Mouse (Mus musculus) hindbrain, embryonic 15.5 days (tissue): ENCODE data around the gene Cc2d1a. TPM values are rescaled to one million over a fixed set of nuclear protein-coding genes. Genes with fewer than 3 reads are reported as not detected.

Experiments
- ATAC-seq: fragments of 200-750 bp; cut with Nextera tagmentation; 2 replicates; pipeline ENCODE4 v1.8.0; 2017; ENCODE audit warnings: low read depth, moderate number of reproducible peaks, moderate TSS enrichment; ENCODE audit not compliant: low FRiP score
- H3K27ac ChIP-seq: fragments of 300-500 bp; sonication (generic); replicated peaks from 2 replicates; pipeline ENCODE4 v1.5.1; 2015; ENCODE audit warnings: mild to moderate bottlenecking, inconsistent platforms
- H3K27me3 ChIP-seq: fragments of 300-500 bp; sonication (generic); 2 replicates; pipeline ENCODE4 v1.6.1; 2015; ENCODE audit warnings: control low read depth, inconsistent platforms
- H3K36me3 ChIP-seq: fragments of 300-500 bp; sonication (generic); 2 replicates; pipeline ENCODE4 v1.6.1; 2015; ENCODE audit warnings: control low read depth, inconsistent platforms
- H3K4me1 ChIP-seq: fragments of 300-500 bp; sonication (generic); replicated peaks from 2 replicates; pipeline ENCODE4 v1.6.1; 2015; ENCODE audit warnings: control low read depth, inconsistent platforms
- H3K4me2 ChIP-seq: fragments of 300-500 bp; sonication (generic); 2 replicates; pipeline ENCODE4 v1.6.1; 2015; ENCODE audit warnings: moderate library complexity, mild to moderate bottlenecking, inconsistent platforms
- H3K4me3 ChIP-seq: fragments of 300-500 bp; sonication (generic); 2 replicates; pipeline ENCODE4 v1.5.1; 2015; ENCODE audit warnings: mild to moderate bottlenecking, inconsistent platforms
- H3K9ac ChIP-seq: fragments of 300-500 bp; sonication (generic); 2 replicates; pipeline ENCODE4 v1.6.1; 2015; ENCODE audit warnings: inconsistent platforms
- H3K9me3 ChIP-seq: fragments of 300-500 bp; sonication (generic); 2 replicates; pipeline ENCODE4 v1.6.1; 2016; ENCODE audit warnings: control low read depth, inconsistent platforms
- WGBS: fragments of 180-500 bp; shearing (Covaris S2); methylation state at CpG from one replicate; pipeline ENCODE4 v1.1.7; 2015; 5-methylcytosine and 5-hydroxymethylcytosine counted together
- microRNA counts: library from miRNA; unstranded; fragments of <30 nt; microRNA quantifications from one replicate; lab custom pipeline; 2016
- microRNA-seq: library from miRNA; unstranded; fragments of <30 nt; microRNA quantifications from one replicate; pipeline ENCODE4, GENCODE M21; 2016
- polyA plus RNA-seq: library from polyadenylated mRNA; unstranded; fragments of >200 nt; fragmentation: Nextera tagmentation; extraction: Ambion mirVana; gene quantifications from 2 replicates; pipeline ENCODE4 v1.2.1, GENCODE M21; 2015

The Cc2d1a gene
- polyA plus RNA-seq, 1 experiment from 2014 or later, result 47.1 TPM

DNA sequence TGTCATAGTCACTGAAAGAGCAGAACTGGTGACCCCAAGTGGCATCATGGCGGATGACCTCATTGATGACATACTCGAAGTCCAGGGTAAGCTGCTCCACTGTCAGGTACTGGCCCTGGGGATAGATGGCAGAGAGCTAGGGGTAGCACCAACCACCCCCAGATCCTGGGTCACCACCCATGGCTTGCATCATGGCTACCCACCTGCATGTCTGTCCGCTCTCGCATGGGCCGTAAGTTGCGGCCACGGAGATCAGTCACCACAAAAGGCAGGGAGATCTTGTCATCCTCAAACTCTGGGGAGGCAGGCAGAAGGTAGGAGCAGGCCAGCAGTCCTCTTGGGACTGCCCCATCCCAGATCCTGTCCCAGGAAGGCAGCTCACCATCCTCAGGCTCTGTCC, 49.4 kb downstream of the Cc2d1a start:
- ATAC-seq, result no peak
- no peak overlapping the region for H3K4me2 ChIP-seq
- H3K4me3 ChIP-seq, result no peak overlapping the region
- H3K9ac ChIP-seq, result no peak overlapping the region
- peaks cover 50% of the 10 kb centered on the region for H3K36me3 ChIP-seq
- 94% methylated on average over 7 of the region's 7 CpGs for WGBS
- H3K9me3 ChIP-seq, result no peaks in the 10 kb centered on the region
- H3K4me1 ChIP-seq, result peaks cover 24% of the 10 kb centered on the region
- H3K27me3 ChIP-seq, result no peaks in the 10 kb centered on the region
- no peak overlapping the region for H3K27ac ChIP-seq

DNA sequence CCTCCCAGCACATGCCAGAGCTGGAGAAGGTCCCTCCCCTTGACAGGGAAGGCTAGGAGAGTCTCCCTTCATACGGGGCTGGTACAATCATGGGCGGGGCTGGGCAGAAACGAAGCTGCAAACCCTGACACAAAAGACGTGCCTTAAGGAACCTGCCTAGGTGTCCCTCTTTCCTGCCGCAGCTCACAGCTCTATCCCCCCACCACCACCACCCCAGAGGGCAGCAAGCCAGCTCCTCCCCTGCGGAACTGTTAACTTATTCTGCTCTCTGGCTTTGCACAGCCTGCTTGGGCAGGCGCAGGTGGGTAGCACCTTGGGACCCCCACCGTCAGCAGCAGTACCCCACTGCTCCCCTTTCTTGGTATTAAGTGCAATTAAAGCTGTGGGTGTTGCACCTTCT, 51.7 kb downstream of the Cc2d1a start:
- no peak overlapping the region for H3K9ac ChIP-seq
- no peak for ATAC-seq
- 0 out of 2 replicates have a peak, but pooled peaks cover under 1% of the 10 kb centered on the region for H3K4me1 ChIP-seq
- no peaks in the 10 kb centered on the region for H3K9me3 ChIP-seq
- no peak overlapping the region for H3K4me3 ChIP-seq
- no peaks in the 10 kb centered on the region for H3K27me3 ChIP-seq
- 79% methylated on average over 8 of the region's 8 CpGs for WGBS
- H3K27ac ChIP-seq, result no peak overlapping the region
- H3K36me3 ChIP-seq, result peaks cover 66% of the 10 kb centered on the region
- H3K4me2 ChIP-seq, result no peak overlapping the region

DNA sequence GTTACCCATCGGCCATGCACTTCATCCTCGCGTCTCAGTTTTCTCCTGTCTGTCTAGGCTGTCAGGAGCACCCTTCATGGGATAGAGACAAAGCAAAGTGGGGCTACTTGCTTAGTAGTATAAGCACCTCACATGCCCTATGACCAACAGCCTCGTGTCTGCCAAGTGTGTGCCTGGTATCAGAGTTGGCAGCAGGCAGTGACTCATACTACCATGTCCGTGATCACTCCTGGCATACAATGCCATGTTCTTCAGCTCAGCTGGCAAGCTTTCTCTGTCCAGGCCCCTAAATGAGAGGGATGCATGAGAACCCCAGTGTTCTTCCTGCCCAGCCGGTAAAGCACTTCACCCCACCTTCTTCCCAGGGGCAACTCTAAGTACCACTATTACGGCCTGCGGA, 57.2 kb downstream of the Cc2d1a start:
- Histone ChIP-seq H3K9ac (no peak overlapping the region), H3K27me3 (no peaks in the 10 kb centered on the region), H3K36me3 (peaks cover 58% of the 10 kb centered on the region), H3K4me1 (no peaks in the 10 kb centered on the region), H3K27ac (no peak overlapping the region), H3K4me3 (no peak overlapping the region), H3K4me2 (no peak overlapping the region), H3K9me3 (no peaks in the 10 kb centered on the region)
- no peak for ATAC-seq
- 88% methylated on average over 8 of the region's 8 CpGs for WGBS

DNA sequence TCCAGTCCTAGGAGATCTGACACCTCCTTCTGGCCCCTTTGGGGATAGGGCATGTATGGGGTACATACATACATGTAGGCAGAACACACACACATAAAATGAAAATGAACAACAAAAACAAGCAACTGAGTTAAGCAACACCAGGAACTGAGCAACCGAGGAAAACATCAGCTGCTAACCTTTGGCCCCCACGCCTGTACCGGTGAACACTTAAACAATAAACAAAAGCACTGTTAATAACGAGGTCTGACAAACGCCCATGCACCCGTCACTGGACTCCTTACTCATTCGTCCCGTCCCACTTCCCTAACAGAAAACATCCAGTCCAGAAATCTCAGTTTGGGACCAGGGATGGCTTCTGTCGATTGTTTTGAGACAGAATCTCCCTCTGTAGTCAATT, 58.5 kb downstream of the Cc2d1a start:
- Histone ChIP-seq H3K4me2 (no peak overlapping the region), H3K27ac (no peak overlapping the region), H3K9ac (no peak overlapping the region), H3K36me3 (peaks cover 50% of the 10 kb centered on the region), H3K9me3 (no peaks in the 10 kb centered on the region), H3K27me3 (no peaks in the 10 kb centered on the region), H3K4me1 (no peaks in the 10 kb centered on the region), H3K4me3 (no peak overlapping the region)
- WGBS, result 85% methylated on average over 9 of the region's 9 CpGs
- ATAC-seq, result no peak

DNA sequence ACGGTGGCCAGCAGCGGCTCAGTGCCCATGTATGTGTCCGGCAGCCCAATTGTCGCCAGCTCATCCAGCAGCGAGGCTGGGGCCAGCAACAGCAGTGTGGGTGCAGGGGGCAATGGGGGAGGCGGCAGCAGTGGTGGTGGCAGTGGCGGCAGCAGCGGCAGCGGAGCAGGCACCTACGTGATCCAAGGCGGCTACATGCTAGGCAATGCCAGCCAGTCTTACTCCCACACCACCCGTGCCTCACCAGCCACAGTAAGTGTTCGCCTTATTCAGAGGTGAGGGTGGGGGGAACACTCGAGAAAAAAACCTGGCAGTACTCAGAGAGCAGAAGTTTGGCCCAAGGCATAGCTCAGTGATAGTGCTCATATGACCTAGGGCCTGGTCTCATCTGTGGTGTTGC, 59.9 kb downstream of the Cc2d1a start:
- Histone ChIP-seq H3K27ac (no peak overlapping the region), H3K36me3 (peaks cover 50% of the 10 kb centered on the region)
- WGBS, result 95% methylated on average over 14 of the region's 14 CpGs

DNA sequence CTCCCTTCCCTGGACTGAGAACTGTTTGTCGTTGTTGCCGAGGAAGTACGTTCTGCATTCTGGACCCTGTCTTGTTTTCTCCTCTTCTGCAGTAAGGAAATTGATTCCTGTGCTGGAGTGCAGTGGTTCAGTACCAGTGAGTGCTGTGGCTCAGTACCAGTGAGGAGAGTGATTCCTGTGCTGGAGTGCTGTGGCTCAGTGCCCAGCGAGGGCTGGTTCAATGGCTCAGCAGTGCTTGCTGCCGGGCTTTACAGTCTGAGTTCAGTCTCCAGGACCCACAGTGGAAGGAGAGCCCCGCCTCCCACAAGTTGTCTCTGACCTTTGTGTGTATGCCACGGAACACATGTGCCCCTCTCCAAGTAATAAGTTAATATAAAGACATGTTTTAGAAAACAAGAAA, 60.6 kb downstream of the Cc2d1a start:
- no peak for ATAC-seq
- peaks cover 50% of the 10 kb centered on the region for H3K36me3 ChIP-seq
- no peak overlapping the region for H3K4me3 ChIP-seq
- H3K4me2 ChIP-seq, result no peak overlapping the region
- H3K9me3 ChIP-seq, result no peaks in the 10 kb centered on the region
- 0 out of 2 replicates have a peak, but pooled peaks cover 4% of the 10 kb centered on the region for H3K4me1 ChIP-seq
- H3K9ac ChIP-seq, result no peak overlapping the region
- no peak overlapping the region for H3K27ac ChIP-seq
- WGBS, result 83% methylated on average over 7 of the region's 7 CpGs
- H3K27me3 ChIP-seq, result no peaks in the 10 kb centered on the region

More for the DNA sequence above, 59.9 kb downstream of the Cc2d1a start:
- no peak overlapping the region for H3K4me3 ChIP-seq
- H3K9me3 ChIP-seq, result no peaks in the 10 kb centered on the region
- H3K27me3 ChIP-seq, result no peaks in the 10 kb centered on the region
- H3K4me2 ChIP-seq, result no peak overlapping the region
- no peak overlapping the region for H3K9ac ChIP-seq
- H3K4me1 ChIP-seq, result 0 out of 2 replicates have a peak, but pooled peaks cover 4% of the 10 kb centered on the region
- no peak for ATAC-seq

DNA sequence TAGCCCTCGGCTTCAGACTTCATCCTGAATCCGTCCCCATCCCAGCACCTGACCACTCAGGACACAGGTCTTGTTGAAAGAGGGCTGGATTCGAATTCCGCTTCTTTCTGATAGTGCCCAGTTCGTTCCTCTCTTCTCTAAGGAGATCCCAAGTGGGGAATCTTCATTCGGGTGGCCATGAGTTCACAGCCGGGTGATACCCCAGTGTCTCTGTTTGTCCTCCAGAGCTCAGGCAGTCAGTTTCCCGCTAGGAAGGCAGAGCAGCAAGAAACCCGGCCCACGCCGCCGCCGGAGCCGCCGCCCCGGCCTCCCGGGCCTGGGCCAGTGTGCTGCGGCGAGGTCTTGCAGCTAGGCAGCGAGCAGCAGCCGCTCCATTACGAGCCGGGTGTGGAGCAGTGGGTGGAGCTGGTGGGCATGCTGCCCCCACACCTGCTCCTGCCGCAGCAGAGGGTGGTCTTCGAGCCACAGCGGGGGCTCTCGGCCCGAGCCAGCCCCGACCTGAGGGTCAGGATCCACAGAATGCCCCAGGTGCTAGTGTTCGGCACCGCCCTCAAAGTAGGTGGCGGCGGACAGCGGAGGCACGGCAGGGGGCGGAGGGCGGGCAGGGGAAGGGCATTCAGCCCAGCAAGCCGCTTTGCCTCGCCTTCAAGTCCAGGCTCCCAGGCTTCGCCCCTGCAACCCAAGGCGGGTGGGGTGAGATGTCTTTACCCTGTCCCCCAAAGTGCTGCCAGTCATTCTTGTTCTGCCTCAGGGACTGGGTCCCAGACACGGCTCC, 63.2 kb downstream of the Cc2d1a start:
- no peak for ATAC-seq
- Histone ChIP-seq H3K27ac (no peak overlapping the region), H3K9ac (no peak overlapping the region), H3K4me3 (no peak overlapping the region), H3K4me2 (peak overlapping the region; percentile 18; the same call in 1 of the 2 replicates), H3K4me1 (0 out of 2 replicates have a peak, but pooled peaks cover 4% of the 10 kb centered on the region), H3K36me3 (peaks cover 56% of the 10 kb centered on the region), H3K27me3 (no peaks in the 10 kb centered on the region), H3K9me3 (no peaks in the 10 kb centered on the region)
- 28% methylated on average over 42 of the region's 42 CpGs for WGBS

DNA sequence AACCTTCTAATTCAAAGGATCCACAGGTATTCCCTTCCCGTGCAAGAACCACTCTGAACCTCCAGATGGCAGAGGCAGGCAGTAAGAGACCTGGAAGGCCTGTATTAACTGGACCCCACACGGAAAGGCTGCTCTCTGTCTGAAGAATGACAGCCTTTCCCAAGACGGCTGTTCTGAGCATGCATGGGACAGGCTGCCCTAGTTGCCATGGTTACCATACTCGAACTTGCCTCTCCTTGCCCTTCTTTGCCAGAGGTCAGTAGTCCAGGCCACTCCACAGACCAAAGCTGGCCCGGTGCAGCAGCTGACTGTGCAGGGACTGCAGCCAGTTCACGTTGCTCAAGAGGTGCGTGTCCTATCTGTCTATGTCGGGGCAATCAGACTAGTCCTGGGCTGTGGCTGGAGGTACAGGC, 63.9 kb downstream of the Cc2d1a start:
- ATAC-seq, result no peak

More for the DNA sequence above, 63.9 kb downstream of the Cc2d1a start:
- 20% methylated on average over 8 of the region's 8 CpGs for WGBS
- H3K4me2 ChIP-seq, result no peak overlapping the region
- H3K9ac ChIP-seq, result no peak overlapping the region
- no peaks in the 10 kb centered on the region for H3K9me3 ChIP-seq
- no peak overlapping the region for H3K4me3 ChIP-seq
- 0 out of 2 replicates have a peak, but pooled peaks cover 4% of the 10 kb centered on the region for H3K4me1 ChIP-seq
- no peaks in the 10 kb centered on the region for H3K27me3 ChIP-seq
- no peak overlapping the region for H3K27ac ChIP-seq
- peaks cover 50% of the 10 kb centered on the region for H3K36me3 ChIP-seq

MicroRNA genes within 50 kb of the gene (microRNA counts, 519-probe panel; counts per million panel counts)
- microRNA mmu-miR-181c (lab: Ali Mortazavi, UCI) (3,211 counts per million, percentile 64 among the panel's probes with 10 or more counts), microRNA mmu-miR-709 (lab: Ali Mortazavi, UCI) (2,380 counts per million, percentile 33 among the panel's probes with 10 or more counts)

Small RNAs within 50 kb of the gene (microRNA-seq; reads per million reads assigned to microRNA genes)
- not detected for gene Gm25110
- gene Mir181c, result 12,444 reads per million, percentile 97 among the genes with 10 or more reads in this experiment
- 7,708 reads per million, percentile 93 among the genes with 10 or more reads in this experiment for gene Mir181d
- not detected for gene Mir709

Other genes with a start within 250 kb of the Cc2d1a start
- 56.8 and 62.0 TPM in 2 replicates for gene Adgrl1, start 247.8 kb downstream of the Cc2d1a start, polyA plus RNA-seq
- gene Gm10644, start 192.7 kb downstream of the Cc2d1a start, polyA plus RNA-seq, result 1.1 TPM in 2 replicates
- gene Asf1b, start 192.4 kb downstream of the Cc2d1a start, polyA plus RNA-seq, result 12.8 and 14.7 TPM in 2 replicates
- 241 and 250 TPM in 2 replicates for gene Prkaca, start 174.9 kb downstream of the Cc2d1a start, polyA plus RNA-seq
- gene Samd1, start 150.3 kb downstream of the Cc2d1a start, polyA plus RNA-seq, result 6.2 and 7.3 TPM in 2 replicates
- gene 1700067K01Rik, start 146.4 kb downstream of the Cc2d1a start, polyA plus RNA-seq, result 0.47 and 0.75 TPM in 2 replicates
- gene 2210011C24Rik, start 135.8 kb downstream of the Cc2d1a start, polyA plus RNA-seq, result 0.41 and 0.70 TPM in 2 replicates
- gene Palm3, start 126.5 kb downstream of the Cc2d1a start, polyA plus RNA-seq, result 8.6 and 8.8 TPM in 2 replicates
- 0.69 and 0.97 TPM in 2 replicates for gene Il27ra, start 105.3 kb downstream of the Cc2d1a start, polyA plus RNA-seq
- 0.51 and 1.2 TPM in 2 replicates for gene Rln3, start 102.9 kb downstream of the Cc2d1a start, polyA plus RNA-seq
- gene Gm10643, start 82.8 kb downstream of the Cc2d1a start, polyA plus RNA-seq, result 0.92 and 1.4 TPM in 2 replicates
- 9.4 and 11.2 TPM in 2 replicates for gene Rfx1, start 81.1 kb downstream of the Cc2d1a start, polyA plus RNA-seq
- 19.0 and 22.6 TPM in 2 replicates for gene Dcaf15, start 43.2 kb downstream of the Cc2d1a start, polyA plus RNA-seq
- gene Podnl1, start 21.9 kb downstream of the Cc2d1a start, polyA plus RNA-seq, result 0.35 and 0.44 TPM in 2 replicates
- 2.3 and 2.8 TPM in 2 replicates for gene 4930432K21Rik, start 89 bp upstream of the Cc2d1a start, polyA plus RNA-seq
- gene Nanos3, start 37.3 kb upstream of the Cc2d1a start, polyA plus RNA-seq, result 8.0 and 8.7 TPM in 2 replicates
- gene Zswim4, start 89.1 kb upstream of the Cc2d1a start, polyA plus RNA-seq, result 23.3 and 24.9 TPM in 2 replicates
- 245 and 260 TPM in 2 replicates for gene D8Ertd738e, start 101.8 kb upstream of the Cc2d1a start, polyA plus RNA-seq
- 45.6 and 48.4 TPM in 2 replicates for gene Mri1, start 109.4 kb upstream of the Cc2d1a start, polyA plus RNA-seq
- gene Ccdc130, start 122.4 kb upstream of the Cc2d1a start, polyA plus RNA-seq, result 23.4 and 24.6 TPM in 2 replicates
- 22.0 and 22.3 TPM in 2 replicates for gene Cacna1a, start 240.5 kb upstream of the Cc2d1a start, polyA plus RNA-seq